Mouse (Mus musculus) retina, postnatal 1 day (tissue): ENCODE data around the gene Zbtb18.

Experiments used
- DNase-seq: peaks from one replicate; pipeline ENCODE4 v3.0.0-alpha.2; 2012

Gene Zbtb18

DNA sequence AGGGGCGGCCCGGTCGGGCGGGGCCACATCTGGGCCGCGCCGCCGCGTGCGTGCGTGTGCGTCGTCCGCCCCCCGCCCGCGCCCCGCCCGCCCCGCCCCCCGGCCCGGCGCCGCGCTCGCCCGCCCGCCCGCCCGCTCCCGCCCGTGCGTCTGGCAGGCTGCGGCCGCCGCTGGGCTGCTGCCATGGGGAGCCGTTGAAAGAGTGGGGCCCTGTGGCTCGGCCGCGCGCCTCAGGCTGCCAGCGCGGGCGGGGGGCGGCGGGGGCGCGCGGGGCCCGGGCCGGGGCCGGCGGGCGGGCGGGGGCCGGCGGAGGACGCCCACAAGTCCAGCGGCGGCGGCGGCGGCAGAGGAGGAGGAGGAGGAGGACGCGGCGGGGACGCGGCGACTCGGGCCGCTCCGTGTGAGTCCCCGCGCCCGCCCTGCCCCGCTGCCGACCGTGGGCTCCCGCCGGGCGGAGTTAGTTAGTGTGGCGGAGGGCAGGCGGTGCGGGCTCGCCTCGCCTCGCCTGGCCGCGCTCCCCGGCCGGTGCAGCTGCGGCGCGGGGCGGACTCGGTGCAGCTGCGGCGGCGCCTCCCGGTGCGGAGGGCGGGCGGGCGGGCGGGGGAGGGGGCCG, at the start of gene Zbtb18:
Zbtb18 (plus strand) TSS at position 156 of the 613 bp plus-strand sequence.
- no peak for DNase-seq

DNA sequence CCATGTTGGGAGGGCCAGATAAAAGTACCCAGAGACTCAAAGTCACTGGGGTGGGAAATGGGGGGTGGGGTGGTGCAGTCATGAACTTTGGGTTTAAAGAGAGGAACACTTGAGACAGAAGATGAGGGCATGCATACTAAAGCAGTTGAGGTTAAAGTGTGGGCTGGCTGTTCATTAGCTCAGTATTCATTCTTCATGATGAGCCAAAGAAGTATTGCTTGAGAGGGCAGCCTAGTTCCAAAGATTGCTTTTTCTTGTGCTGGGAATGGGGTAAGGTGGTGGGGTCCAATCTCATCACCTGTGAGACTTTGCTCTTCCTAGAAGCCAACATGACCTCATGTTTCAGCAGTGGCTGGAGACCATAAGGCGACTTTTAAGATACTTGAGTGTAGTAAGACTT, 44.7 kb upstream of the Zbtb18 start:
- no peak for DNase-seq

DNA sequence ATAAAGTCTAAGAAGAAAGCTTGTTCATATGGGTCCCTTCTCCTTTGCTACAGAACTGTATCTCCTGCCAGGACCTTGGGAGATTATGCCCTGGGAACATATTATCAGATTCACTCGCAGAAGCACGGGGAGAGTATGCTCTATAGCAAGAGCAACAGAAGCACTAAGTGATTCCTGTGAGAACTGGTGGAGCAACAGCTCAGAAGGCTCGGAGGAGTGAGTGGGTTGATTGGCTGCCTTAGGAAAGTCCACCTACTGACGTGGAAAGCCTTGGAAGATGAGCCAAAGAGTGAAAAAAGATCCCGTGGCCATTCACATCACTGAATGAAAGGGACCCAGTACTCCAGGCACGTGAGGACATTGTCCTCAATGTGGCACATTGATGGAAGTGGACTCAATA, 37.0 kb upstream of the Zbtb18 start:
- DNase-seq: no peak

DNA sequence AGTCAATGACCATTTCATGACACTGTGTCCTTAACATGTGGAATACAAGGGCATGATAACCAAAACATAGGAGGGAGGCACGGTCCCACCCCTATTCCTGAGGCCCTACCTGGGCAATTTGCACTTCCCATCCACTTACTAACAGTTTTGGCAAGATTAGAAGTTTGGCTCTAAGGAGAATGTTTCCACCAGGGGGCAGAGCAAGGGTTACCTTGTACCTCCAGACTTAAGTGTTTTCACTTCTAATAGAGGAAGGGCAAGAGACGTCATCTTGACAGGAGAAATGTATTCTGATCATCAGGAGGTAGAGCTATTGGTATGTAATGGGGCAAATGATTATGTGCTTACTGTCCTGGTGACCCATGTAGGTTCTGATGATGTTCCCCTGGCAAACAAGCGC, 33.5 kb upstream of the Zbtb18 start:
- DNase-seq: peak; percentile 21

DNA sequence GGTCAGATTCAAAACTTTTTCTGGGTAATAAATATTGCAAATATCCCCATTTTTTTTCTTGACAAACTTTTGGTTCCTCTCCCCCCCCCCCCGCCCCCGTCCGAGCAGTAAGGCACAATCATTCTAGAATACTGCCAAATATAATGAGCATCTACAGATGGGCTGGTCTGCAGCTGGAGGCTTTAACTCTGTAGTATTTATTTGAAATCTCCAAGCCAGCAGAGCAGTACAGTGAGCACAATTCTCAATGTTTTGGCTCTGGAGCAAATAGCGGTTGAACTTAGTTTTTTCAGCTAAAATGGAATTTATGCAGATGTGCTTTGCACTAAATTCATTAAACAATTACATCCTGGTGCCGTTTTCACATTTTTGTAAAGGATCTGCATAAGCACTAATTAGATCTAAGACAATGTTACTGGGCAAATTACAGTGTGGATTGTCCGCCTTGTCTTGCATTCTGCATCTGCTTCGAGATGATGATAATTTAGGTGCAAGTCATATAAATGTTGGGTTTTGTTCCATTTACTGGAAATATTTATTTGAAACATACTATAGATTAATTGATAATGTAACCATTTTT, 31.3 kb upstream of the Zbtb18 start:
- no peak for DNase-seq

DNA sequence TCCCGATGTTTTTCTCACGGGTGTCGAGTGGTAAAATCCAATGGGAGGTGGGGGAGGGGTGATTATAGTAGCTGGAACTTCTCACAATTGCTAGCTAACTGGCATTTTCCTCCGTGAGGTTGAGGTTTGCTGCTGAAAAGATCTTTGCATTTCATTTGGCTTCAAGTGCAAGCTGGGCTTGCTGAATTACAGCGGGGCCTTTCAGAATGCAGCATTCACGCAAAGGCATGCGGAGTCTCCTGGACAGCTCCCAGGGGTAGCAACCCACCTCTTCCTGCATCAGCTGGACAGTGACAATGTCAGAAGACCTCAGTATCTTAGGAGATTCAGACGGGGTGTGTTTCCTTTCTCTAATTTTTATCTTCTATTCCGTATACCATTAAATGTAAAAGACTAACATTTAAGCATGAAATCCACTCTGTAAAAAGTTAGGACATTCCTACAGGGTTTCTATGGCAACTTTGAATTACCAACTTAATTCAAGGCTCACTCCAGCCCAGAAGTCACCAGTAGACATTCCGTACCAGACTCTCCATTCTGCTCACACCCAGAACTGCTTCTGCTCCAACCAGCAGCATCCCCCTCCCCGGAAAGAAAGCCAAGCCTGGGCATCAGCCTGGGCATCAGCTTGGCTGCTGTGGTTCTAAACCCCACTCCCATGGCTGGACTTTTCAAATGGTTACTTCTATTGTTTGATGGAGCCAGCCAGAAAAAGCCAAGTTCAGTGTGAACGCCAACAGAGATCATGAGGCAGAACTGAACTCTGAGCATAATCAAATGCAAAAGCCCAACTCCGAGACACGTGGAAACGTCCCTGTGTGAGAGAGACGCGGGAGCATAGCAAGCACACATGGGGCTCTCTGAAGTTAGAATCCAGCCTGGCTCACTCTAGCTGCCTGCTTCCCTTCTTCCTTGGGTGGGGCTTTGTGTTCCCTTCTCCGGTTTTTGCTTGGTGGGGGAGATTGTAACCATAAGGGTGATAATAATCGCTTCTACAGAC, 30.5 kb upstream of the Zbtb18 start:
- DNase-seq: peak; percentile 10

DNA sequence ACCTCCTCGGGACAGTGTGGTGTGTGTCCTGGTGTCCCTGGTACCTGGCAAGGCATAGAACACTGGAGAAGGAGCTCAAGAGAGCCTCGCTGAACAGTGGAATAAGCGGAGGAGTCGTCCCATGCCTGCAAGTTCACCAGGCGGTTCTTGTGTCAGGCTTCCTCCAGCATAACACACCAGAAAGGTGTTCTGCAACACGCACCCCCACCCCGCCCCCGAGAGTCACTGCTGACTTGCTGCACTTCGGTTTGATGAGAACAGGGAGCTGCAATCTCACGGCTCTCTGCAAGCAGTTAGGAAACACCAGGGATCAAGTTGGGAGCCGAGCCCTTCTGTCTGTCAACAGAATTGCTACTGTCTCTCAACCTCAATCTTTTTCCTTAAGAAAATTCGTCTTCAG, 22.8 kb upstream of the Zbtb18 start:
- no peak for DNase-seq

DNA sequence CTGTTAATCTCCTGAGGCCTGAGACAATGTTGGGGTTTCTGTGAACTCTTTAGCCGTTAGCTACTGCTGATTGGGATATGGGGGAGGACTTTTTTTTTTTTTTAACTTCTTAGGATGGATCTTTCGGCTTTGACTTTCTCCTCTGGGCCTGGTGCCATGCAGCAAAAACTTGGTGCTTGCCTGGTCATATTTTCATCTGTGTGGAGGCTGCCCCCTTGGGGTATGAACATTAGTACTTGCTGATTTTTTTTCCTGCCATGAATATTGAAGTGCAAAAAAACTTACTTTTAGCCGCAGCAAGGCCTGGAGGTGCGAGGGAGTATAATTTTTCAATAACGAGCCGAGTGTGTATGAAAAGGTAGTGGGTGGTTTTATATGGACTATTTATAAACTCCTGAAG, 22.0 kb upstream of the Zbtb18 start:
- DNase-seq: no peak

DNA sequence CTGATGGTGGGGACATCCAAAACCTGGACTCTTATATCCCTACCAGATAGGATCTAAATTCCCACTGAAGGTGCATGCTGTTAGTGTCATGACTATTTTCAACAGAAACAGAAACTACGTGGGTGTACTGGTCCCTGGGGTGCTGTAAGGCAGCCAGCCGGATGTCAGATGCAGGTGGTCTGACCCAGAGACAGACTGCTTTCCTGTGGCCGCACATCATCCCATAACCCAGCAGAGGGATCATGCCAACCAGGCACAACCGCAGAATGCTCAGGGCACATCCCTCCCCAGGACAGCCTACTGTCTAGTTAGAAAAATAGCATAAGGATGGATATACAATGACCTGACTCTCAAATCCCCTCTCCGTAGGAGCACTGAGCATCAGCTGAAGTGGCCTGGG, 14.3 kb upstream of the Zbtb18 start:
- DNase-seq: no peak

DNA sequence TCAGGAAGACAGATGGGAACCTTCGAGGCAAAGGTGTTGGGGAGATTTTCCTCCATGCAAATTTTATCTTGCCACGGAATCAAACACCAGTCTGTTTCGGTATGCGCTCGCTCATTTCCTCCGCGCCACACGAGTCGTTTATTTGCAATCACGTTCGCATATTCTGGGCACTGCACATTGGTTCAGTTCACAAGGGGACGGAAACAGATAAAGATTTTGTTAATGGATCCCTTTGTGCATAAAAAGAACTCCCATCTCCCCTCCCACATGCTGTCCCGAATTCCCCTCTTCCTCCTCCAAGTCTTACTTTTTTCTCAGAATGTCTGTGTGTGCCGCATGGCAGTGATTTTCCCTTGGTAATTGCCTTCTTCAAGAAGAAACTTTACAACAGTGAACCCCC, 13.8 kb upstream of the Zbtb18 start:
- DNase-seq: no peak

DNA sequence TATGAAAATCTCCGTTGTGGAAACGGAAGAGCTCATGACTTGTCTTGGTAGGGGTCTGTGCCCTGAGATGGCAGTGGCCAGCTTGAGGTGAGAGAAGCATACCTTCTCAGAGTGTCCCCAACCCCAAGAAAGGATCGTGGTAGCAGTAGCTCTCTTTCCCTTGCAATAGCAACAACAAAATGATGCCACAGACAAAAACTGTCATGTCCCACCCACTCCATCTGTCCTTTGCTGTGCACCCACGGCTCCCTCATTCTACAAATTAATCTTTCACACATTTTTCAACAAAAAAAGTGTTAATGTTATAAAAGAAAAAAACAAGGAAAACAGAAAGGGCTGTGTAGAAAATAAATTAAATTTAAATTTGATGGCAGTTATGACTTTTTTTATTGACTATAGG, 13.1 kb upstream of the Zbtb18 start:
- no peak for DNase-seq

DNA sequence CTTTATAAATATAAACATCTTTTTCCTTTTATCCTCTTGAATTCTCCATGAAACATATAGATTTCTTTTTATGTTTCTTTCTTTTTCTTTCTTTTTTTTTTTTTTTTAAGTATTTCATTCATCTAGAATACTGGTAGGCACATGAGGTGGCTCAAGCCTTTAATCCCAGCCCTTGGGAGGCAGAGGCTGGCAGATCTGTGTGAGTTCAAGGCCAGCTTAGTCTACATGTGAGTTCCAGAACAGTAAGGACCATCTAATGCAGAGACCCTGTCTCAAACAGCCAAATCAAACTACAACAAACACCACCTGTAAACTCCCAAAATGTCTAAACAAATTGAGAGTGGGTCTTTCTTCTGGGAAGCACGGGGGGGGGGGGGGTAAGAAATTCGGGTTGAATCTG, 1.7 kb upstream of the Zbtb18 start:
- no peak for DNase-seq

DNA sequence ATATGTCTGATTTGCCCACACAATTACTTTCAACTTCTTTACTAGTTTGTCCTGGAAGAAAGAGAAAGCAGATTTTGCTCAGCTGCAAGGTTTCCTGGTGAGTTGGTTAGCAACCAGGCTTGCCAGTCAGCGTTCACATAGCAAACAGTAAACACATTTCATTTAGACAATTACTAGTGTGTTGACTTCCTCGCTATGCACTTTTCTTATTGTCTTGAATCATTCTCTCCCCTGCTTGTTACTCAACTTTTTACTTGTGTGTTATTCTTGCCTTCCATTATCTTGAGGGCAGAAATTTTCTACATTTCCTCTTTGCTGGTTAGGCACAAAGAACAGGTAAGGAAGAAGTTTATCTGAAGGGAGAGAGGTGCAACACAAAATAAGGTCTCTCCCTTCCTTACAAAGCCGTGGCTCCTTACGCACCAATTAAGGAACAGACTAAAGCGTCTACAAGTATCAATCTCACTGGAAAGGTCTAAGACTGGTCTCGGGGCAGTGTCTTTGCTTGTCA, 1.1 kb upstream of the Zbtb18 start:
- DNase-seq: no peak

DNA sequence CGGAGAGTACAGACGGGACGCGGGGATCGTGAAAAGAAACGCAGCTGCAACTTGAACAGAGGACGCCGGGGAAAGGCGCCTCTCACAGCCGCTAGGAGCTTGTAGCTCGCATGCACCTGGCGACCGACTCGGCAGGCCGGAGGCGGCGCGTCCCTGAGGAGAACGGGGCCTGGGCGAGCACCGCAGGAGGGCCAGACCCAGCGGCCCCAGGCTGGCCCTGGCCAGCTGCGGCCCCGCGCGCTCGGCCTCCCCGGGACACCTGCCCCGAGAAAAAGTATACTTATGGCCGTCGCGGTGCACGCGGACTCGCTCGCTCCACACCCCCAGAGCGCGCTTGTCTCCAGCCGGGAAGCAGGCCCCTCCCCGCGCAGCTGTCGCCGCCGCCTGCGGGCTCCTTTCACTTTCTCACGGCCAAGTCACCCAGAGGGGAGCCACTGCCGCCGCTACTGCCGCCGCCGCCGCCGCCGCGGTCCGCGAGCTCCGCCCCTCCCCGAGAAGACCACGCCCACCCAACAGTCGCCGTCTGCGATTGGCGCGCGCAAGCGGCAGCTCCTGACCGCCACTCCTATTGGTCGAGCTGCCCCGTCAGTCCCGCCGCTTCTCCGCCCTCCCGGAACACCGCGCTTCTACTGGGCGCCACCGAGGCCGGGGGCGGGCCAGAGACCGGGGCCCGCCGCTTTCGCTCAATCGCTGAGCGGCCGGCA, 507 bp upstream of the Zbtb18 start:
- peak; percentile 99 for DNase-seq

DNA sequence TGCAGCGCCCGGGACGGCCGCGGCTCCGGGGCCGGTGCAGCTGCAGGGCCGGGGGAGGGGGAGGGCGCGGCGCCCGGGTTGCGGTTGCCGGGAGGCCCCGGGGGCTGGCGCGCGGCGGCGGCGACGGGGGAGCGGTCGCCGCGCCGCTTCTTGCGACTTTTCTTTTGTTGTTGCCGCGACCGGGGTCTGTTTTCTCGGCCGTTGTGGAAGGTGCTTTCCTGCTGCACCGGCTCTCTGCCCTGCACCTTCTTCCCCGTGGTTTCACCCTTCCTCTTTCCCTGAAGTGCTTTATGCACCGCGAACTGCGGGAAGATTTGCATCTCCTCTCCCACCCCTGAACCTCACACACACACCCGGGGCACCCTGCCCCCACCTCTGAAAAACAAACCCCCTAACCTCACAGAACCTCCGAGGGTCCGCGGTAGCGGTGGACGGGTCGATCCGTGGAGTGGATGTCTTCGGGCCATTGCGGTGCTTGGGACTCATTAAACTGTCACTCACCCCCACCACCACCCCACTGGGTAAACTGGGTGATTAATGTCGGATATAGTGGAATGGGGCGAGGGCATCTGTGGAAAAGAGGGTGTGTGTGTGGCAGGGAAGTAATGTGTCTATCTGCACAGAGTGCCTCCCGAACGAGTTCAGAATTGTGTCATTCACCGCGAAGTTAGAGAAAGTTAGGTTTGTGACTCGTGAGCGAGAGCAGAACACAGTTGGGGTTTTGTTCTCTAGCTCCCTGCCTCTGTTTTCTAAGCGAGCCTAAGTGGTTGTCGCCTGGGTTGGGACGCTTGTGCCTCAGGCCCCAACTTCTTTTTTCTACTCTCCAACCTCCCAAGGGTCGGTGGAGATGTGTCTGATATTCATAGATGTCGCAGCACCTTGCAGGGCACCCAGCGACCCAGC, 921 bp downstream of the Zbtb18 start:
- DNase-seq: peak; percentile 51

DNA sequence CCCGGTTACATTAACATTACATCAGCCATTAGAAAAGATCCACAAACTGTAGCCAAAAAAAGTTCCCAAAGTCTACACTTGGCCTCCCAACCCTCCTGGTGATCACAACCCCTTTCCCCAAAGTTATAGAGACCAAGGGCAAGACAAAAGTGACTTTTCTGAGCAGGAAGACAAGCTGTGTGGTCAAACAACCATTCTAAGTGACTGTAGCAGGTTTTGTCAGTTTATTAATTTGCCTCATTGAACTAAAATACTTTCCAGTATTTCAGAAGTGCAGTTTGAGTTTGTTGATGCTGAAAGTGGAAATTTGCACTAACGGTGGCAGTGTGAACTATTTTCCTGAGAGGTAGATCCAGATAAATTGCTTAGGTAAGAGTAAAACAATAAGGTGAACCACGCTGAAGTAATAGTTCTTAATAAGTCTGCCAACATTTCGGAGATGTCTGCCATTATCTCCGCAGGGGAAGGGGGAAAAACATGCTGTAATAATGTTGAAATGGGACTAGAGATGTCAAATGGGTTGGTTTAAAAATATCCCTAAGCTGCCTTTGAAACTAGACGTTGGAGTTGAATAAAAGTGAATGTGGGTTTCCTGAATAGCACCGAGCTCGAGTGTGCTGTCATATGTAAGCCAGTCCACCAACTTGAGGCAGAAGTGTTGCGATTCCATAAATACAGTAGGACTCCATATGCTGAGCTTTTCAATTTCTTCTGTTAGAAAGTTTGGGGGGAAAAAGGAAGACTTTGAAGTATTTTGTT, 1.8 kb downstream of the Zbtb18 start:
- DNase-seq: no peak

DNA sequence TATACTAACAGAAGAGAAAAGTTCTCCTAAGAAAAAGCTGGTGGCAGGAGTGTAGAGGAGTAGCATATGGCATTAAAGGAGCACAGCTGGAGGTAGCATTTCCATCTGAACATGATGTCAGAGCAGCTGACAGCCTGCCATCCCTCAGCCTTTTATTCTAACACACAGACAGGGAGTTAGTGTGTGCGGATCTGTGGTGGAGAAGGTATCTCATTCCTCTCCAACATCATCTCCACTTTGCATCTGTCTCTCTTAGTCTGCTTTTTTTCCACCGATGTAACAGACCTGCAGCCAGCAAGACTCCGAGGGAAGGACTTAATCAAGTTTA, 2.3 kb downstream of the Zbtb18 start:
- DNase-seq: peak; percentile 80

DNA sequence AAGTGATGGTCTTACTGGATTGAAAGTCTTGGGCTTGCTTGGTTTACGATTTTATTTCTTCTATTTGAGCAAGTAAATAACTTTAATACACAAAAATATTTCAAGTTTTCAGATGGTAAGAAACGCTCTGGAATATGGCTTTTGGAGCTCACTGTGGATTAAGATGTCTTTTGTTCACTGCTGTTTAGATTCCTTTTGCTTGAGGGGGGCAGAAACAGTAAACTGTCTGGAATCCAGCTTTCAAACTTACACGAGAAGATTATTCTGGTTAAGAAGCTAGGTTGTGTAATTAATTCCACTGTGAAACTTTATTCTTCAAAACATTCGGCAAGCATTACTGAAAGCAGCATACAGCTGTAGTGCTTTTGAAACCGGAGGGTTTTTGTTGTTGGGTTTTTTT, 2.8 kb downstream of the Zbtb18 start:
- no peak for DNase-seq

DNA sequence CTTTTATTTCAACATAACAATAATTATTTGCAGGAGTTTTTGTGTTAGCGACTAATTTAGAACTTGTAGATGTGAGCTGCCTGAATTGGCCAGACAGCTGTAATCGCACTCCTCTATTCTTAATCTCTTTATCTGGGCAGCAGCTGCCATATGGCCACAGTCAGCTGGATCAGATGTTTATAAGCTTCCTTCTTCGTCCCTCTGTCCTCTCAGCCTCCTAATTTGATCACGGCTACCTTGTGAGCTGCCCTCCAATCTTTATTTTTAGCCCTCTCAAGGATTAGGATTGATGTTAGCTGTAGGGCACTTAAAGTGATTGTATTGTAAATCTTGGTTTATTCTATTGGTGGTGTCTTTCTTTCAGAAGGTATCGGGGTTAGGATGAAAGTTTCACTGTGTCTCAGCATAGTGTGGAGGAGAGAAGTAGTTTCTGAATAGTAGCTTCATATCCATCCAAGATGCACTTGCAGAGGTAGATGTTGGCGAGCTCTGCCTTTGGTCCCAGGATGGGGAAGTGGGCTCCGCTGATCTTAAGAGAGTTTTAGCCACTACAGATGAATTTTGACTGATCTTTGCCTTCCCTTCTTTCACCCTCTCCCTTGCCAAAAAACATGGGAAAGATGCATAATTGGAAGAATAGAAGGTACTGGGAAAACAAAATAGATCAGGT, 3.4 kb downstream of the Zbtb18 start:
- peak; percentile 79 for DNase-seq

DNA sequence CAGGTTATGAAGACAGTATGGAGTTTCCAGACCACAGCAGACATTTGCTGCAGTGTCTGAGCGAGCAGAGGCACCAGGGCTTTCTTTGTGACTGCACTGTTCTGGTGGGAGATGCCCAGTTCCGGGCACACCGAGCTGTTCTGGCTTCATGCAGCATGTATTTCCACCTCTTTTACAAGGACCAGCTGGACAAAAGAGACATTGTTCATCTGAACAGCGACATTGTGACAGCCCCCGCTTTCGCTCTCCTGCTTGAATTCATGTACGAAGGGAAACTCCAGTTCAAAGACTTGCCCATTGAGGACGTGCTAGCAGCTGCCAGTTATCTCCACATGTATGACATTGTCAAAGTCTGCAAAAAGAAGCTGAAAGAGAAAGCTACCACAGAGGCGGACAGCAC, 4.9 kb downstream of the Zbtb18 start:
- DNase-seq: peak; percentile 81
